Mouse (Mus musculus): ENCODE data around the gene Gm9958.

Gene Gm9958

DNA sequence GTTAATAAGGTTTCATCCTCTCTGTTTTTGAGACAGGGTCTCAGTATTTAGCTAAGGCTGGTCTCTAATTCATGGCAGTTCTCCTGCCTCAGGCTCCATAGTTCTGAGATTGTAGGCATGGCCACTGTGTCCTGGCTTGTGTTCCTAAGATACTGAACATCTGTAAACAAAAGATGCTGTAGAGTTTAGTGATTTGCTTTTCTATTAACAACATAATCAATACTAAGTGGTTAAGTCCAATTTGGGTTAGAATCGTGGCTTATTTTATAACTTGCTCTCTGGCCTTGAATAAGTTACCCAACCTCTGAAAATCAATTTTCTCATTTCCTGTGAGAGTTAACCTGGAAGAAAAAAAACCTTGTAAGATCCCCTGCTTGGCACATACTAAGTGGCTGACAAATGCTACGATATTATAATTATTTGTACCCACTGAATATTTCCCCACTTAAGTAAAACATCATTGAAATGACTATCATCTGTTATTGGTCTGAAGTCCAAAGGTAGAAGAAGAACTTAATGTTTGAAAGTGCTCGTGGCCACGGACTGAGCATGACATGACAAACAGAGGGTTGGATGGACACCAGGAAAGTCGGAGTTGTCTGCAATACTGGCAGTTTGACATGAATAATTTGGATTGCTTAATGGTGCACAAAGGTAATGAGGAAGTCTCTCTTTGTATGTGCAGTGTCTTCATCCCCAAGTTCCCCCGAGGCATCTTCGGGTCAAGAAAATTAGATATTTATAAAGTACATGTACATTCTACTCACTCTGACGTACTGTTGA lies 47.3 kb downstream of the Gm9958 start:
- DNase-seq, result no peak

DNA sequence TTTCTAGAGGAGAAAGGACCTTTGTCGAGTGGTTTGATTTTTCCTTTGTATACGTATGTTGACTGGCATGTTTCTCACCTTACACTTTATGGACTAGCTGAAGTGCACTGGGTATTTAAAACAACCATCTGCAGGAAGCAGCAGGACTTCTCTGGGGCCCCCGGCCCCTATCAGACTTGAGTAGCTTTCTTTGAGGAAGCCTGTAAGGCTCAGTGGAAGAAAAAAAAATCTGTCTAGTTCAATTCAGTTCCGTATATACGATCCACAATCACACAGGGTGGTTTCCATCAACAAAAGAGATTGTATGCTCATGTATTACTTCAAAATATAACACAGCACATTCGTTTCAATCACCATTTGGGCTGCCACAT lies 47.9 kb downstream of the Gm9958 start:
- no peak for DNase-seq

Data from lung, postnatal 4 days (tissue).